Mouse (Mus musculus): ENCODE data around the gene Keap1. TPM values are rescaled to one million over a fixed set of nuclear protein-coding genes. Genes with fewer than 3 reads are reported as not detected.

Gene Keap1
- polyA plus RNA-seq (2016; fragmentation: Nextera tagmentation; extraction: Ambion mirVana), result 47.5 and 49.6 TPM in 2 replicates

- Histone ChIP-seq H3K9me3 (no peaks in the 10 kb centered on the region), H3K27ac (peak within 1 kb of the TSS; percentile 88), H3K36me3 (replicated peaks) (peaks cover 18% of the 10 kb centered on the region), H3K4me2 (peak within 1 kb of the TSS; percentile 77), H3K4me1 (peaks cover 26% of the 10 kb centered on the region), H3K4me3 (replicated peaks) (peak within 1 kb of the TSS; percentile 86), H3K27me3 (peaks cover 35% of the 10 kb centered on the region), H3K9ac (peak within 1 kb of the TSS; percentile 97)
- ATAC-seq (ENCODE audit: low FRiP score), result peak; percentile 87
- WGBS, result under 1% methylated on average over 66 of the region's 90 CpGs
Measured at GRCm38 (mm10) chr9:21238733-21239464, at the start of gene Keap1. TSS of gene Keap1 (minus strand) at chr9:21239361.

DNA sequence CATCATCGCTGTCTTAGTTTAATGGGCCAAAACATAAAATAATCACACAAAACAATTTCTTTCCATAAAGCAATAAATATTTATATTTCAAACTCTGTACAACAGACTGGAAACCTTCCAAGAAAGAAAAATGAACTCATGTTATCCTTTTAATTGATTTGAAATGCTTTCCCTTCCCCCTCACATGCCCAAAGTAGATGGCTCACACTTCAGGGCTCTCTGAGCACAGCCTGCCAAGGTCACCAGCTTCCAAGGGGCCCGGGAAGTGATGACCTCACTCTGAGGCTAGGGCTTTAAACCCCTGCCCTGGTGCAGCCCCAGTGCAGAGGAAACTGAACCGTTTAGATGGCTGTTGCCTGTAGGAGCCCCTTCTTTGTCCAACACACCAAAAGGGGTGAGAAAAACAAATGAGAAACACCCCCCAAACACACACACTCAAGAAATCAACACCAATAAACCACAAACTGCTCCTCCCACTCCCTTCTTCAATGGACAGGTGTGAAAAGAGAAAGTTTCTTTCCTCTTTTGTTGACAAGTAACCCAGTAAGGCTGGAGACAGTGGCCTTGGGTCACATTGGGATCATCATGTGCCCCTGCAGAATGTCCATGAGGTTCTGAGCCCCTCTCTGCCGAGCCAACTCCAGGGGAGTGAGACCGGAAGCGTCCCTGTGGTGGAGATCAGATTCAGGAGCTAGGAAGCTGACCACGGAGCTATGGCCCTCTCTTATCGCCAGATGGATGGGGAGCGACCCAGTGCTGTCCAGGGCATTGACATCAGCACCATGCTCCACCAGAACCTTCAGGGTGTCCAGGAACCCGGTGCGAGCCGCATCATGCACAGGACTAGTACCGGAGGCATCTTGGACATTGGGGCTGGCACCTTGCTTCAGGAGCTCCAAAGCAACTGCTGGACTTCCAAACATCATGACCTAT, 49.5 kb upstream of the Keap1 start:
- Histone ChIP-seq H3K4me3 (replicated peaks) (peak overlapping the region; percentile 60), H3K9me3 (no peaks in the 10 kb centered on the region), H3K4me1 (peaks cover 36% of the 10 kb centered on the region), H3K36me3 (replicated peaks) (peaks cover 21% of the 10 kb centered on the region), H3K27me3 (no peaks in the 10 kb centered on the region), H3K27ac (peak overlapping the region; percentile 78; the same call in 1 of the 2 replicates), H3K9ac (peak overlapping the region; percentile 74; the same call in 1 of the 2 replicates), H3K4me2 (peak overlapping the region; percentile 81)
- no peak for ATAC-seq (ENCODE audit: low FRiP score)
- WGBS, result 78% methylated on average over 13 of the region's 13 CpGs

DNA sequence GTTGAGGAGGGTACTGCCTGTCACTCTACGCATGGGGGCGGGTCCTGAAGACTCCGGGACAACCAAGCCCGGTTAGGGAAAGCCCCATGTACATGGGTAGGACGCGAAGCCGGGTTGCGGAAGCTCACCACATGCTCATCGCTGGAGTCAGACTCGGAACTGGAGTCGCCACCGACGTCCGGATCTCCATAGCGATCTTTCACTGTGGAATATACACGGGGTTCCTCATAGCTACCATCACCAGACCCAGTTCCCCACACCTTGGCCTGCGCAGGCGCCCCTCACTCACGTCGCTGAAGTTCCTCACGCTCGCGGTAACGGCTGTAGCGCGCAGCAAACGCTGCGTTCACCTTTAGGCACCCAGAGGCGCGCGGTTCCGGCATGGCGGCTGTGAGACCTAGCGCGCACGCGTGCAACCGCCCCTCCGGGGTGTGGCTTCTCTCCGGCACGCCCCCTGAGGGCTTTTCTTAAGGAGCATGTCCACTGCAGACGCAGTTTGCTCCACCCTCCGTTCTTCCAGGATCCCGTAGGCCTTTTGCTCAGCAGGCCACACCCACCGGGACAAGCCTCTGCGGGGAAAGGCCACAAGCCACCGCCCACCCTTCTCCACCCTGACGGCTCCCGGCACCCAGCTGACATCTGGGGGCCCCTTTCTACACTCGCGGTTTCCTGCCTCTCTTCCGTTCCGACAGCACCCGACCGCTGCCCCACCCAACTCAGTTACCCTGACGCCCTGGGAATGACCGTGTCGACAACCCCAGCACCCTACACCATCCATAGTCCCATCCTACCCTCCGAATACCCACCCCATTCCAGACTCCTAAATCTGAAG, 48.6 kb upstream of the Keap1 start, which contains the start of gene Kri1:
Gene Kri1 (minus strand): TSS at position 399 of the 832 bp plus-strand sequence.
- peak; percentile 74 for ATAC-seq (ENCODE audit: low FRiP score)

DNA sequence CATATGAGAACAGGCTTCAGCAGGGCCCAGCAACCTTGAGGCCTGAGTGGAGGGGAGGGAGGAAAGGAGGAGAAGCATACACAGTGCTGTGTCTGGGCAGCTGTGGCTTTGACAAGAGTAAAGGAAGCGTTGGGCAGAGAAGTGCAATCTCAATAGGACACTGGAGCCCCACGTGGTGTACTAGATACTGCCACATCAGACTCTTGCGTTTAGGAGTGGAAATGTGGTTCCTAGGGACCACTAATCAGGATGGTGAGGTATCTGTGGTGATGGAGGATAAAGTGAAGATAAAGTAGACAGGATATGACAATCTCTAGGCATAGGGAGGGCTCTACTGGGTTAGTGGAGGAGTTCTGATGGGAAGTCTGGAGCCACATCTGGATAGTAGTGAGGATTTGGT, 47.6 kb upstream of the Keap1 start:
- no peak for ATAC-seq (ENCODE audit: low FRiP score)
- peak overlapping the region; percentile 74 for H3K9ac ChIP-seq
- peaks cover 29% of the 10 kb centered on the region for H3K36me3 ChIP-seq (replicated peaks)
- 74% methylated on average over 3 of the region's 3 CpGs for WGBS
- H3K9me3 ChIP-seq, result no peaks in the 10 kb centered on the region
- peak overlapping the region; percentile 81 for H3K4me2 ChIP-seq
- peaks cover 36% of the 10 kb centered on the region for H3K4me1 ChIP-seq
- no peaks in the 10 kb centered on the region for H3K27me3 ChIP-seq
- no peak overlapping the region for H3K27ac ChIP-seq
- H3K4me3 ChIP-seq (replicated peaks), result peak overlapping the region; percentile 60

More for the DNA sequence above, 48.6 kb upstream of the Keap1 start, which contains the start of gene Kri1:
- peaks cover 25% of the 10 kb centered on the region for H3K36me3 ChIP-seq (replicated peaks)
- H3K4me1 ChIP-seq, result peaks cover 36% of the 10 kb centered on the region
- peak within 1 kb of the TSS; percentile 81 for H3K4me2 ChIP-seq
- peak within 1 kb of the TSS; percentile 60 for H3K4me3 ChIP-seq (replicated peaks)
- H3K27ac ChIP-seq, result peak within 1 kb of the TSS; percentile 78
- H3K9me3 ChIP-seq, result no peaks in the 10 kb centered on the region
- WGBS, result 1% methylated on average over 59 of the region's 59 CpGs
- peak within 1 kb of the TSS; percentile 74 for H3K9ac ChIP-seq
- no peaks in the 10 kb centered on the region for H3K27me3 ChIP-seq

GRCm38 (mm10) chr9:21283994-21284393, 44.8 kb upstream of the Keap1 start:
- 90% methylated on average over 3 of the region's 3 CpGs for WGBS
- Histone ChIP-seq H3K27ac (no peak overlapping the region), H3K9ac (no peak overlapping the region), H3K27me3 (no peaks in the 10 kb centered on the region), H3K36me3 (replicated peaks) (peaks cover 56% of the 10 kb centered on the region), H3K4me1 (peaks cover 21% of the 10 kb centered on the region), H3K9me3 (no peaks in the 10 kb centered on the region), H3K4me3 (replicated peaks) (no peak overlapping the region), H3K4me2 (no peak overlapping the region)
- ATAC-seq (ENCODE audit: low FRiP score), result no peak

GRCm38 (mm10) chr9:21283591-21283990, 44.4 kb upstream of the Keap1 start:
- Histone ChIP-seq H3K4me3 (replicated peaks) (no peak overlapping the region), H3K36me3 (replicated peaks) (peaks cover 58% of the 10 kb centered on the region), H3K4me2 (no peak overlapping the region), H3K27me3 (no peaks in the 10 kb centered on the region), H3K9me3 (no peaks in the 10 kb centered on the region), H3K9ac (no peak overlapping the region), H3K27ac (no peak overlapping the region), H3K4me1 (peaks cover 17% of the 10 kb centered on the region)
- 94% methylated on average over 5 of the region's 5 CpGs for WGBS
- no peak for ATAC-seq (ENCODE audit: low FRiP score)

GRCm38 (mm10) chr9:21277776-21278175, 38.6 kb upstream of the Keap1 start:
- no peak overlapping the region for H3K4me2 ChIP-seq
- no peak for ATAC-seq (ENCODE audit: low FRiP score)
- 95% methylated on average over 5 of the region's 5 CpGs for WGBS

GRCm38 (mm10) chr9:21276307-21276706, 37.1 kb upstream of the Keap1 start:
- 93% methylated on average over 8 of the region's 8 CpGs for WGBS
- peaks cover 94% of the 10 kb centered on the region for H3K36me3 ChIP-seq (replicated peaks)
- H3K4me1 ChIP-seq, result no peaks in the 10 kb centered on the region
- no peak for ATAC-seq (ENCODE audit: low FRiP score)
- H3K27me3 ChIP-seq, result no peaks in the 10 kb centered on the region
- H3K4me2 ChIP-seq, result no peak overlapping the region
- no peak overlapping the region for H3K27ac ChIP-seq
- H3K9ac ChIP-seq, result no peak overlapping the region
- H3K9me3 ChIP-seq, result no peaks in the 10 kb centered on the region
- H3K4me3 ChIP-seq (replicated peaks), result no peak overlapping the region

More at GRCm38 (mm10) chr9:21277776-21278175, 38.6 kb upstream of the Keap1 start:
- no peak overlapping the region for H3K4me3 ChIP-seq (replicated peaks)
- no peaks in the 10 kb centered on the region for H3K27me3 ChIP-seq
- no peak overlapping the region for H3K9ac ChIP-seq
- no peaks in the 10 kb centered on the region for H3K9me3 ChIP-seq
- H3K4me1 ChIP-seq, result no peaks in the 10 kb centered on the region
- H3K36me3 ChIP-seq (replicated peaks), result peaks cover 88% of the 10 kb centered on the region
- no peak overlapping the region for H3K27ac ChIP-seq

DNA sequence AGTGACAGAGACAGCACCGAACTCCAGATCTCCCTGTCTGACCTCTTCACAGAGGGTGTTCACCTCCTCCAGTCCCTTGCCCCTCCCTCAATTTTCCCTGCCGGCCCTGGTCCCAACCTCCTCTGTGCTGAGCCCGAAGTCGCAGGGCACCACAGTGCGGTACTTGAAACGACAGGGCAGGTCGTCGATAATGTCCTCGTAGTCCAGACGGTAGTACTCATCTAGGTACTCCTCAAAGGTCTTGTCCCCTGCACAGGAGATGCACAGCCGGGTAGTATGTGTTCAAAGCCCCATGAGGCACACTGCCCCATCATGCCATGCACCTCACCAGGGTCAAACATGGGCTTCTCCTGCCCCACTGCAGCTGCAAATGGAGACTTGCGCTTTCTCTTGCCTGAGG, 36.6 kb upstream of the Keap1 start:
- H3K27ac ChIP-seq, result no peak overlapping the region

DNA sequence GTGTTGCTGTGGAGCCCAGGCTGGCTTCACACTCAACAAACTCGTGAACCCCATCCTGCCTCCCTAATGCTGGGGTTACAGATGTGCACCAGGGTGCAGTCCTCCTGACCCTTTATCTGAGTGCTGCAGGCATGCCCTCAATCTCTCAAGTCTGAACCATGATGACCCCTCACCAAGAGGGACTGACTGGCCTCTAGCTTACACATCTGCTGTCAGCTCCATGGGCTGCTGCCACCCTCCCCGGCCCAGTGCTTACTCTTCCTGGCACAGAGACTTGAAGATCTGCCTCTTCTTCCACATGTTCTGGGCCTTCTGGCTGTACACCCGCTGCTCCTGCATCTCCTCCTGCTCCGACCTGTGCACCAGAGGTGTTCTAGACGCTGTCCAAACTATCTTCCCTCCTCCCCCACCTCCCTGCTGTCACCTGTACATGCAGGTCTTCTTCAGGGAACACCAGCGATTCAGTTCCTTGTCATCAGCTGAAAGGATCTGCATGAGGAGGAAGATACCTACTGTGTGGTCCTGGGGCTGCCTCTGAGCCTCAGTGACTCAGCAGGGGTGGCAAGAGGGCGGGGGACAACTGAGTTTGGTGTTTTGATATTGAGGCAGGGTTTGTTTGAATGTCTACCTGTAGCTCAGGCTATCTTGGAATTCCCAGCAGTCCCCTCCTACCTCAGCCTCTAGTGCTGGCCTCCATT, 36.0 kb upstream of the Keap1 start:
- Histone ChIP-seq H3K4me3 (replicated peaks) (no peak overlapping the region), H3K4me2 (no peak overlapping the region), H3K36me3 (replicated peaks) (peaks cover 95% of the 10 kb centered on the region), H3K9me3 (no peaks in the 10 kb centered on the region), H3K27ac (no peak overlapping the region), H3K27me3 (no peaks in the 10 kb centered on the region), H3K4me1 (no peaks in the 10 kb centered on the region), H3K9ac (no peak overlapping the region)
- WGBS, result 87% methylated on average over 7 of the region's 7 CpGs
- no peak for ATAC-seq (ENCODE audit: low FRiP score)

More for the DNA sequence above, 36.6 kb upstream of the Keap1 start:
- no peak for ATAC-seq (ENCODE audit: low FRiP score)
- Histone ChIP-seq H3K4me1 (no peaks in the 10 kb centered on the region), H3K9ac (no peak overlapping the region), H3K4me3 (replicated peaks) (no peak overlapping the region), H3K4me2 (no peak overlapping the region), H3K9me3 (no peaks in the 10 kb centered on the region), H3K27me3 (no peaks in the 10 kb centered on the region), H3K36me3 (replicated peaks) (peaks cover 94% of the 10 kb centered on the region)
- 89% methylated on average over 12 of the region's 12 CpGs for WGBS

DNA sequence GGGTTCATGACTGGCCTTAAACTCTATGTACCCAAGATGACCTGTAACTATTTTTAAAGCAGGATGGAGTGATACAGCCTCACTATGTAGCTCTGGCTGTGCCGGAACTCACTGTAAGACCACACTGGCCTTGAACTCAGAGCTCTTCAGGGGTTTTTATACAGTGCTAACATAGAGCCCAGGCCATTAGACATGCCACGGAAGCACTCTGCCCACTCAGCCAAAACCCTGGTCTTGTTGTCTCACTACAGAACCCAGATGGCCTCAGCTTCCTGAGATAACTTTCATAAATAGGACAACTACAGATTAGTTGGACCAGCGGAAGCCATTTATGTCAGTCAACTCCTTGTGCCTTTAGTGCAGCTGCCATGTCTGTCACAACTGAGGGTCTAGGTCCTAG, 35.2 kb upstream of the Keap1 start:
- Histone ChIP-seq H3K4me3 (replicated peaks) (no peak overlapping the region), H3K9me3 (no peaks in the 10 kb centered on the region), H3K4me1 (no peaks in the 10 kb centered on the region), H3K27me3 (no peaks in the 10 kb centered on the region), H3K36me3 (replicated peaks) (peaks cover 93% of the 10 kb centered on the region), H3K27ac (no peak overlapping the region), H3K4me2 (no peak overlapping the region), H3K9ac (no peak overlapping the region)
- no peak for ATAC-seq (ENCODE audit: low FRiP score)
- WGBS, result 94% methylated on average over 3 of the region's 3 CpGs

All from forebrain, embryonic 12.5 days (tissue).